In genomic region chr1:36840959-36841358, GRCm38 (mm10) we compare ENCODE assay signal across 32 mouse cellular contexts.
"Had no signal": no experiment of that assay in that cellular context is flagged by ENCODE, and none has a peak within 500 bp of the region (broad histone marks: within the 10 kb centered on the region; RNA-seq: fewer than 3 reads in every experiment).

No protein-coding gene starts in this region.

- H3K4me2 ChIP-seq: limb, embryonic 12.5 days; limb, embryonic 13.5 days; limb, embryonic 15.5 days; liver, embryonic 11.5 days; liver, embryonic 12.5 days; liver, embryonic 13.5 days; liver, embryonic 15.5 days; lung, embryonic 14.5 days; lung, embryonic 15.5 days; midbrain, embryonic 11.5 days; midbrain, embryonic 12.5 days; midbrain, embryonic 13.5 days; midbrain, embryonic 15.5 days; neural tube, embryonic 12.5 days had no signal

- DNase-seq: left cerebral cortex, postnatal 4 days; liver; liver, embryonic 13.5 days; liver, postnatal 0 days; lung, adult 18-20 months; lung, adult 2 months; lung, embryonic 14.5 days; lung, postnatal 10 days; lung, postnatal 14 days; lung, postnatal 36 days; lung, postnatal 4 days; midbrain, embryonic 14.5 days had no signal

- H3K9me3 ChIP-seq: limb, embryonic 10.5 days; limb, embryonic 12.5 days; limb, embryonic 13.5 days; limb, embryonic 15.5 days; liver, embryonic 12.5 days; liver, embryonic 13.5 days; liver, embryonic 15.5 days; lung, embryonic 15.5 days; megakaryocyte, embryonic 14.5 days; midbrain, embryonic 10.5 days; midbrain, embryonic 12.5 days; midbrain, embryonic 13.5 days; midbrain, embryonic 15.5 days; neural tube, embryonic 12.5 days had no signal

- H3K4me3 ChIP-seq: limb, embryonic 10.5 days; limb, embryonic 12.5 days; limb, embryonic 13.5 days; limb, embryonic 15.5 days; liver, embryonic 12.5 days; liver, embryonic 13.5 days; liver, embryonic 15.5 days; lung, embryonic 15.5 days; megakaryocyte, embryonic 14.5 days; midbrain, embryonic 10.5 days; midbrain, embryonic 12.5 days; midbrain, embryonic 13.5 days; midbrain, embryonic 15.5 days; myocyte; neural tube, embryonic 12.5 days had no signal

- ATAC-seq: liver, embryonic 12.5 days; liver, postnatal 0 days; lung, postnatal 0 days; midbrain, embryonic 13.5 days; midbrain, embryonic 15.5 days; midbrain, embryonic 16.5 days had no signal

- H3K36me3 ChIP-seq: midbrain, embryonic 15.5 days had no signal

- H3K27me3 ChIP-seq: limb, embryonic 12.5 days; limb, embryonic 13.5 days; limb, embryonic 15.5 days; liver, embryonic 12.5 days; liver, embryonic 13.5 days; liver, embryonic 15.5 days; lung, embryonic 15.5 days; megakaryocyte, embryonic 14.5 days; midbrain, embryonic 12.5 days; midbrain, embryonic 13.5 days; midbrain, embryonic 15.5 days; neural tube, embryonic 12.5 days had no signal

- H3K4me1 ChIP-seq: limb, embryonic 15.5 days; midbrain, embryonic 15.5 days had no signal

- H3K27ac ChIP-seq: limb, embryonic 10.5 days; limb, embryonic 12.5 days; limb, embryonic 13.5 days; limb, embryonic 15.5 days; liver, embryonic 12.5 days; liver, embryonic 13.5 days; liver, embryonic 14.5 days; liver, embryonic 15.5 days; lung, embryonic 15.5 days; macrophage; midbrain, embryonic 10.5 days; midbrain, embryonic 12.5 days; midbrain, embryonic 13.5 days; midbrain, embryonic 15.5 days; neural tube, embryonic 12.5 days had no signal

- H3K9ac ChIP-seq: limb, embryonic 12.5 days; limb, embryonic 13.5 days; limb, embryonic 15.5 days; liver, embryonic 12.5 days; liver, embryonic 13.5 days; liver, embryonic 14.5 days; liver, embryonic 15.5 days; liver, postnatal 0 days; lung, embryonic 14.5 days; lung, embryonic 15.5 days; midbrain, embryonic 12.5 days; midbrain, embryonic 13.5 days; midbrain, embryonic 15.5 days; neural tube, embryonic 12.5 days had no signal
